Mouse (Mus musculus) forebrain, embryonic 14.5 days (tissue): ENCODE data around the gene Ndufaf2. TPM values are rescaled to one million over a fixed set of nuclear protein-coding genes. Genes with fewer than 3 reads are reported as not detected.

Experiments used
- ATAC-seq: fragments of 200-750 bp; cut with Nextera tagmentation; 2 replicates; pipeline ENCODE4 v1.8.0; 2017; ENCODE audit warnings: mild to moderate bottlenecking, moderate library complexity
- DNase-seq: peaks from one replicate; pipeline ENCODE4 v3.0.0-alpha.2; 2015; ENCODE audit warnings: low spot score
- H3K27ac ChIP-seq: fragments of 300-500 bp; sonication (generic); 2 replicates; pipeline ENCODE4 v1.5.1; 2014; ENCODE audit warnings: low read depth, mild to moderate bottlenecking, control low read depth, low read length, moderate library complexity
- H3K27me3 ChIP-seq: fragments of 300-500 bp; sonication (generic); replicated peaks from 2 replicates; pipeline ENCODE4 v1.6.1; 2014; ENCODE audit warnings: low read length, control low read depth, mixed read lengths; ENCODE audit not compliant: control insufficient read depth, insufficient read depth
- H3K36me3 ChIP-seq: fragments of 300-500 bp; sonication (generic); 2 replicates; pipeline ENCODE4 v1.6.1; 2014; ENCODE audit warnings: low read length, control low read depth; ENCODE audit not compliant: control insufficient read depth, insufficient read depth
- H3K4me1 ChIP-seq: fragments of 300-500 bp; sonication (generic); 2 replicates; pipeline ENCODE4 v1.6.1; 2014; ENCODE audit warnings: antibody characterized with exemption, low read length, control low read depth; ENCODE audit not compliant: control insufficient read depth, insufficient read depth
- H3K4me2 ChIP-seq: fragments of 300-500 bp; sonication (generic); 2 replicates; pipeline ENCODE4 v1.6.1; 2014; ENCODE audit warnings: mild to moderate bottlenecking, control low read depth, low read length
- H3K4me3 ChIP-seq: fragments of 300-500 bp; sonication (generic); 2 replicates; pipeline ENCODE4 v1.5.1; 2014; ENCODE audit warnings: low read depth, low read length, control low read depth
- H3K9ac ChIP-seq: fragments of 300-500 bp; sonication (generic); 2 replicates; pipeline ENCODE4 v1.6.1; 2014; ENCODE audit warnings: mild to moderate bottlenecking, low read length, control low read depth, moderate library complexity
- H3K9me3 ChIP-seq: fragments of 300-500 bp; sonication (generic); replicated peaks from 2 replicates; pipeline ENCODE4 v1.6.1; 2016; ENCODE audit warnings: low read length, control low read depth, mixed read lengths; ENCODE audit not compliant: control insufficient read depth
- WGBS: fragments of 180-500 bp; shearing (Covaris S2); extraction: QIAGEN DNeasy Blood & Tissue Kit; methylation state at CpG from one replicate; pipeline ENCODE4 v1.1.7; 2014; 5-methylcytosine and 5-hydroxymethylcytosine counted together
- polyA plus RNA-seq: library from polyadenylated mRNA; unstranded; fragments of >200 nt; fragmentation: Nextera tagmentation; extraction: Ambion mirVana; gene quantifications from 2 replicates; pipeline ENCODE4 v1.2.1, GENCODE M21; 2014

The Ndufaf2 gene
- polyA plus RNA-seq, 1 experiment from 2014 or later: 84.5 TPM

DNA sequence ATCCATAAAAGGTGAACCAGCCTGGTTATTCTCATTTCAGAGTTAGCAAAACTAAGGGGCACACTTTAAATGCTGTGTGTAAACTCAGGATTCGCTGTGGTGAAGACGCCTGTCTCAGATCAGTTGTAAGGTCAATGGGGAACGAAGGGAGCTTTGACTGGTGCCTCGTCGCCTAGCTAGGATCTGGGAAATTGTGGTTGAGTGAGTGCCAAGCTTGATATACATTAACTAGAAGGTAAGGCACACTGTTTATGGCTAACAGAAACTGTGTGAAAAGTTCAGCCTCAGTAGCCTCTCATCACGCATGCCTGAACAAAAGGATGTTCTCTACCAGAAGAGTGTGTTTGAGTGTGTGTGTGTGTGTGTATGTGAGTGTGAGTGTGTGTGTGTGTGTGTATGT, 144.6 kb downstream of the Ndufaf2 start:
- Histone ChIP-seq H3K9me3 (no peaks in the 10 kb centered on the region), H3K36me3 (no peaks in the 10 kb centered on the region), H3K27me3 (no peaks in the 10 kb centered on the region), H3K4me2 (no peak overlapping the region), H3K4me1 (no peaks in the 10 kb centered on the region), H3K4me3 (no peak overlapping the region), H3K27ac (no peak overlapping the region), H3K9ac (no peak overlapping the region)
- DNase-seq: no peak
- ATAC-seq: no peak
- WGBS: 91% methylated on average over 6 of the region's 6 CpGs

DNA sequence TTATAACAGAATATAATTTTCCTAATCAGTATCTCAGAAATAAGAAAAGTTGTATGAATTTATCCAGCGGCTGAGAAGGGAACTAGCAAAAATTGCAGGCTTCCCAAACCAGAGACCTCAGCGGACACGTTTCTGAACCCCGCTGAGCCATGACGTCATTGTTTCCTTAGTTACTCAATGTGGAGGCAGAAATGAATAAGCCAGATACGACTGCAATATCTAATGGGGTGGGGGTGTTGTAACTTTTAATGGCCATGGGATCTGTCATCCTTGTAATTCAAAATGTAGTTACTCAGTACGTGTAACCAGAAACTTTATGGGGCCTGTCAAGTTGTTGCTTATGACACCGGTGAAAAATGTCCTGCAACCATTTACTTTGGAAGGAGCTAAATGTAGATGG, 145.3 kb downstream of the Ndufaf2 start:
- ATAC-seq: no peak
- DNase-seq: no peak
- H3K4me1 ChIP-seq: no peaks in the 10 kb centered on the region

DNA sequence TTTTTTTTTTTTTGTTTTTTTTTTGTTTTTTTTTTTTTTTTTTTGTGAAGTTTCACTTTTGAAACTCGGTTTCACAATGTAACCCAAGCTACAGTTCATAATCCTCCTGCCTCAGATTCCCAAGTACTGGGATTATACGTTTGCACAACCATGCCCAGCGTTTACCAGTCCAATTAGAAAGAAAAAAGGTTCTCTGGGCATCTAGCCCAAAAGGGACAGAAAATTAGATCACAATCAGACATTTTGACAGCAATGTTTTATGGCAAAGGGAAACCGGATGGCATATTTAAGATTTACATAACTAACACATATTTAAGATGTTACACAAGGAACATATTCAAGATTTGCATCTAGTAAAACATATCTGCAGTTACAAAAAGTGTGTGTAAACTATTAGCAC, 150.6 kb downstream of the Ndufaf2 start:
- Histone ChIP-seq H3K4me2 (no peak overlapping the region), H3K4me1 (no peaks in the 10 kb centered on the region), H3K9me3 (no peaks in the 10 kb centered on the region), H3K4me3 (no peak overlapping the region), H3K36me3 (no peaks in the 10 kb centered on the region), H3K27me3 (no peaks in the 10 kb centered on the region), H3K9ac (no peak overlapping the region), H3K27ac (no peak overlapping the region)
- WGBS: 80% methylated on average over 4 of the region's 4 CpGs
- no peak for ATAC-seq
- no peak for DNase-seq

More for the DNA sequence above, 145.3 kb downstream of the Ndufaf2 start:
- no peaks in the 10 kb centered on the region for H3K27me3 ChIP-seq
- 80% methylated on average over 8 of the region's 8 CpGs for WGBS
- H3K9me3 ChIP-seq: no peaks in the 10 kb centered on the region
- no peak overlapping the region for H3K4me2 ChIP-seq
- no peak overlapping the region for H3K9ac ChIP-seq
- no peak overlapping the region for H3K4me3 ChIP-seq
- no peak overlapping the region for H3K27ac ChIP-seq
- no peaks in the 10 kb centered on the region for H3K36me3 ChIP-seq

DNA sequence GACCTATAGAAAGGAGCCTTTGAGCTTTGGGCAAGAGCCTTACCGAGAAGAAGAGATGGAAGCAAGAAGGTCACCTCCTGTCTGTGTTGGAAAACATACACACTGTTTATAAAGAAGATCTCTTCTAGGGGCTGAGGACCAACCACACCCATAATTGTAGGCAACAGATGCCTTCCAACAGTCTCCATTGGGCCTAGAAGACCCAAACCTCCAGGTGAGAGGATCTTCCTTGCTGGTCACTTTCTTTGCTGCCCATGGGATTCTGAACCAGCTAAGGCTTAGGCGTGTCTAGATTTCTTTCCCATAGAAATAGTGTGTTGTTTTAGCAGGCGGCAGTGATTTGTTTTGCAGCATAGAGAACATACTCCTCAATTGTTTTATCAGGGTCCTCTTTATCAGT, 162.1 kb downstream of the Ndufaf2 start:
- DNase-seq (no peak), ATAC-seq (no peak)
- H3K9me3 ChIP-seq: no peaks in the 10 kb centered on the region
- H3K36me3 ChIP-seq: no peaks in the 10 kb centered on the region
- no peak overlapping the region for H3K9ac ChIP-seq
- 91% methylated on average over 3 of the region's 3 CpGs for WGBS
- no peaks in the 10 kb centered on the region for H3K4me1 ChIP-seq
- no peak overlapping the region for H3K4me3 ChIP-seq
- no peaks in the 10 kb centered on the region for H3K27me3 ChIP-seq
- no peak overlapping the region for H3K27ac ChIP-seq
- H3K4me2 ChIP-seq: no peak overlapping the region

DNA sequence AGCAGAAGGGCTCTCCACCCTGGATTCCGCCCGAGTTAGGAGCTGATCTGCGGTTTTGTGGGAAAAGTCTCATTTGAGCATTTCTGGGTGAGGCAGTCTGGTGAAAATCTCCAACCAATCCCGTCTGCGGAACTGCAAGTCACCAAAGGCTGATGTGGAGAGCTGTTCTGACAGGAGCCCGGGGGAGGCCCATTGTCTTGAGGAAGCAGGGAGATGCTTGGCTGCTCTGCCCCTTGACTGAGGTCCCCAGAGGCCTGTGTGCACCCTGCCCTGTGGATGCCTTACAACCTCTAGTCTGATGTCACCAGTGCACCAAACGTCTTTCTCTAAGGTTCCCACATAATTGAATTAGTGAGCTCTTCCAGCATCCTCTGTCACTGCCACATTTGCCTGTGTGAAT, 163.2 kb downstream of the Ndufaf2 start:
- 44% methylated on average over 7 of the region's 7 CpGs for WGBS
- no peak overlapping the region for H3K27ac ChIP-seq
- DNase-seq: no peak
- H3K4me2 ChIP-seq: no peak overlapping the region
- H3K4me1 ChIP-seq: no peaks in the 10 kb centered on the region
- ATAC-seq: no peak
- no peak overlapping the region for H3K4me3 ChIP-seq
- H3K36me3 ChIP-seq: no peaks in the 10 kb centered on the region
- H3K9ac ChIP-seq: no peak overlapping the region
- no peaks in the 10 kb centered on the region for H3K27me3 ChIP-seq
- H3K9me3 ChIP-seq: no peaks in the 10 kb centered on the region

DNA sequence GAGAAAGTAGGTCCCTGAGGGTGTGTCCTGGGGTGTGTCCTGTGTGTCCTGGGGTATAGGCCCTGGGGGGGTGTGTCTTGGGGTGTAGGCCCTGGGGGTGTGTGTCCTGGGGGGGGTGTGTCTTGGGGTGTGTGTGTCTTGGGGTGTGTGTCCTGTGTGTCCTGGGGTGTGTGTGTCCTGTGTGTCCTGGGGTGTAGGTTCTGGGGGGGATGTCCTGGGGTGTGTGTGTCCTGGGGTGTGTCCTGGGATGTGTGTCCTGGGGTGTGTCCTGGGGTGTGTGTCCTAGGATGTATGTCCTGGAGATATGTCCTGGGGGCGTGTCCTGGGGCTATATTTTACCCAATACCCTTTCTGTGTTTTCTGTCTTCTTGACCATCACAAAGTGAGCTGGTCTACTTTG, 165.8 kb downstream of the Ndufaf2 start:
- H3K4me1 ChIP-seq: no peaks in the 10 kb centered on the region

DNA sequence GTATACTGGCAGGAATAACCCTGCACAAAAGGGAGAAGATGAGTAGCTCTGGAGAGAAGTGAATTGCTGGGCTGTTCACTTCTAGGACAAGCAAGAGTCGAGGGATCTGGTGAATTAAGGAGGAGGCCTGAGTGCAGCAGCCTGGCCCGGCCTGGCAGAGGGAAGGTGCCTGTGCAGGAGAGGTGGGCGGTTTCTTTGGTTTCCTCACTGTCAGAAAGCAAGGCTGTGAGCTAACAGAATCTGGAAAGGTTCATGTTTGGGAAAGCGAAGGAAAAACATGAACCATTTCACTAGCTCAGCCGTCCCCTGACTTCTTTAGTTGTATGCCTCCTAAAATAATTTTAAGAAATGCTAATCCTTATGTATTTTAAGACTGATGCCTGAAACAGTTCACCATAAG, 173.8 kb downstream of the Ndufaf2 start:
- DNase-seq (no peak), ATAC-seq (no peak)
- no peaks in the 10 kb centered on the region for H3K27me3 ChIP-seq
- no peaks in the 10 kb centered on the region for H3K36me3 ChIP-seq
- H3K9me3 ChIP-seq: no peaks in the 10 kb centered on the region
- H3K4me2 ChIP-seq: no peak overlapping the region
- no peak overlapping the region for H3K9ac ChIP-seq
- no peak overlapping the region for H3K4me3 ChIP-seq
- 79% methylated on average over 5 of the region's 5 CpGs for WGBS
- no peaks in the 10 kb centered on the region for H3K4me1 ChIP-seq
- H3K27ac ChIP-seq: no peak overlapping the region

More for the DNA sequence above, 165.8 kb downstream of the Ndufaf2 start:
- Histone ChIP-seq H3K4me3 (no peak overlapping the region), H3K27me3 (no peaks in the 10 kb centered on the region), H3K9me3 (no peaks in the 10 kb centered on the region), H3K9ac (no peak overlapping the region), H3K4me2 (no peak overlapping the region), H3K27ac (no peak overlapping the region), H3K36me3 (no peaks in the 10 kb centered on the region)
- WGBS: 64% methylated on average over 1 of the region's 1 CpGs
- no peak for ATAC-seq
- DNase-seq: no peak

DNA sequence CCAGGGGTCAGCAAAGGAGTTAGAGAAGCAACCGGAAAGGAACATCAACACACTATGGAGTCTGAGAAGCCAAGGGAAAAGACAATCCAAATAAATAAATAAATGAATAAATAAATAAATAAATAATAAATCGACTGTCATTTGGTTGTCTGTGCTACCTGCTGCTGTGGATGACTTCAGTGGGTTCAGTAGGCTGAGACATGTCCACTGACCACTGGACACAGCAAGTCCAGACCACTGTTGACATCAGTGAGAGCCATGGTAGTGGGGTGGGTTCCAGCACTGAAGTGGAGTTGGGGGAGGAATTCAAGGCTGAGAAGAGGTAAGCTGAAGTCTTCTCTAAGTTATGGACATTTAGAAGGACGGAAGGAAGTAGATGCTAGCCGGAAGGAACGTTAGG, 174.2 kb downstream of the Ndufaf2 start:
- no peak overlapping the region for H3K4me3 ChIP-seq
- no peaks in the 10 kb centered on the region for H3K9me3 ChIP-seq
- no peaks in the 10 kb centered on the region for H3K36me3 ChIP-seq
- no peak overlapping the region for H3K4me2 ChIP-seq
- H3K4me1 ChIP-seq: no peaks in the 10 kb centered on the region
- no peak for DNase-seq
- no peak for ATAC-seq
- WGBS: 91% methylated on average over 5 of the region's 5 CpGs
- no peak overlapping the region for H3K9ac ChIP-seq
- H3K27ac ChIP-seq: no peak overlapping the region
- no peaks in the 10 kb centered on the region for H3K27me3 ChIP-seq

DNA sequence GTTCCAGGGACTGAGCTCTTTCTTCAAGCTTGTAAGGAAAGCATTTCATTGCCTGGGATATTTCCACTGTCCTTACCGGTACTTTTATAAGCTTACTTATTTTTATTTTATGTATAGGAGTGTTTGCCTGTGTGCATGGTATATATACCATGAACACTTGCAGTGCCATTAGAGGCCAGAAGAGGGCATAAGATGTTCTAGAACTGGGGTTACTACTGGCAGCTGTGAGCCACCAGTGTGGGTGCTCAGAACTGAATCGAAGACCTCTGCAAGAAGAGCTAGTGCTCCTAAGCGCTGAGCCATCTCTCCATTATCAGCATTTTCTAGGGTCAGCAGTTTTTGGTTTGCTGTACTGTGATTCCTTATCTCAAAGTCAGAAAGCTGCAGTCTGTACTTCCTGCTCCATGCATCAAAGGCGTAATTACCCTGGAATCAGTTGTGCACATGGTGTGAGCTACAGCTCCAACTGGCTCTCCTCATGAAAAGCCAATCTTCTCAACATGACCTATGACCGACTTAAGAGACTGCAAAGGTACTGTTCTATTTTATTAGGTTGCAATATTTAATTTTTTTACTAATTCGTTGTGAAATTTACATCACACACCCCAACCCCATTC, 175.1 kb downstream of the Ndufaf2 start:
- no peaks in the 10 kb centered on the region for H3K36me3 ChIP-seq
- no peak overlapping the region for H3K4me3 ChIP-seq
- ATAC-seq (no peak), DNase-seq (no peak)
- H3K27ac ChIP-seq: no peak overlapping the region
- H3K4me1 ChIP-seq: no peaks in the 10 kb centered on the region
- H3K4me2 ChIP-seq: no peak overlapping the region
- no peak overlapping the region for H3K9ac ChIP-seq
- 96% methylated on average over 6 of the region's 6 CpGs for WGBS
- no peaks in the 10 kb centered on the region for H3K9me3 ChIP-seq
- no peaks in the 10 kb centered on the region for H3K27me3 ChIP-seq
